Mouse (Mus musculus) heart, embryonic 14.5 days (tissue): ENCODE measurements around the gene Gm13697. TPM values are rescaled to one million over a fixed set of nuclear protein-coding genes. Genes with fewer than 3 reads are reported as not detected.

ENCODE experiments used
- ATAC-seq: fragments of 200-750 bp; cut with Nextera tagmentation; 2 replicates; pipeline ENCODE4 v1.8.0; 2017; ENCODE audit warnings: low read depth, moderate TSS enrichment; ENCODE audit not compliant: insufficient number of reproducible peaks, insufficient read depth, low FRiP score
- H3K27ac ChIP-seq, 2 experiments: fragments of 200-500 bp in 1 of 2; fragments of 300-500 bp in 1 of 2; sonication (generic) in 1 of 2; replicated peaks in 1 of 2; 2 replicates each; pipeline ENCODE4 v1.5.1; 2012 to 2014; ENCODE audit warnings: low read depth in 2 of 2, low read length in 2 of 2, control low read depth in 1 of 2, mild to moderate bottlenecking in 1 of 2, mixed read lengths in 1 of 2; ENCODE audit not compliant: control insufficient read depth in 1 of 2, insufficient read depth in 1 of 2
- H3K27me3 ChIP-seq: fragments of 300-500 bp; sonication (generic); 2 replicates; pipeline ENCODE4 v1.6.1; 2014; ENCODE audit warnings: mild to moderate bottlenecking, low read length, control low read depth; ENCODE audit not compliant: control insufficient read depth, insufficient read depth
- H3K36me3 ChIP-seq: fragments of 300-500 bp; sonication (generic); 2 replicates; pipeline ENCODE4 v1.6.1; 2014; ENCODE audit warnings: mild to moderate bottlenecking, control low read depth, low read length, mixed read lengths; ENCODE audit not compliant: control insufficient read depth, insufficient read depth
- H3K4me1 ChIP-seq, 2 experiments: fragments of 200-500 bp in 1 of 2; fragments of 300-500 bp in 1 of 2; sonication (generic) in 1 of 2; 2 replicates each; pipeline ENCODE4 v1.6.1; 2012 to 2014; ENCODE audit warnings: low read length in 2 of 2, control low read depth in 1 of 2, mixed read lengths in 1 of 2; ENCODE audit not compliant: control insufficient read depth in 2 of 2, insufficient read depth in 2 of 2
- H3K4me2 ChIP-seq: fragments of 300-500 bp; sonication (generic); 2 replicates; pipeline ENCODE4 v1.6.1; 2014; ENCODE audit warnings: mild to moderate bottlenecking, low read length
- H3K4me3 ChIP-seq, 2 experiments: fragments of 200-500 bp in 1 of 2; fragments of 300-500 bp in 1 of 2; sonication (generic) in 1 of 2; 2 replicates each; pipeline ENCODE4 v1.5.1; 2012 to 2014; ENCODE audit warnings: low read length in 2 of 2, mild to moderate bottlenecking in 2 of 2, control low read depth in 1 of 2, low read depth in 1 of 2, moderate library complexity in 1 of 2; ENCODE audit not compliant: control insufficient read depth in 1 of 2, insufficient read depth in 1 of 2
- H3K9ac ChIP-seq: fragments of 300-500 bp; sonication (generic); 2 replicates; pipeline ENCODE4 v1.6.1; 2014; ENCODE audit warnings: mild to moderate bottlenecking, low read length
- H3K9me3 ChIP-seq: fragments of 300-500 bp; sonication (generic); 2 replicates; pipeline ENCODE4 v1.6.1; 2016; ENCODE audit warnings: low read length, control low read depth; ENCODE audit not compliant: control insufficient read depth
- WGBS: fragments of 180-500 bp; shearing (Covaris S2); extraction: QIAGEN DNeasy Blood & Tissue Kit; methylation state at CpG from one replicate; pipeline ENCODE4 v1.1.7; 2014; 5-methylcytosine and 5-hydroxymethylcytosine counted together
- polyA plus RNA-seq: library from polyadenylated mRNA; unstranded; fragments of >200 nt; fragmentation: Nextera tagmentation; extraction: Ambion mirVana; gene quantifications from 2 replicates; pipeline ENCODE4 v1.2.1, GENCODE M21; 2014

The Gm13697 gene
- polyA plus RNA-seq, 1 experiment from 2014 or later: not detected

DNA sequence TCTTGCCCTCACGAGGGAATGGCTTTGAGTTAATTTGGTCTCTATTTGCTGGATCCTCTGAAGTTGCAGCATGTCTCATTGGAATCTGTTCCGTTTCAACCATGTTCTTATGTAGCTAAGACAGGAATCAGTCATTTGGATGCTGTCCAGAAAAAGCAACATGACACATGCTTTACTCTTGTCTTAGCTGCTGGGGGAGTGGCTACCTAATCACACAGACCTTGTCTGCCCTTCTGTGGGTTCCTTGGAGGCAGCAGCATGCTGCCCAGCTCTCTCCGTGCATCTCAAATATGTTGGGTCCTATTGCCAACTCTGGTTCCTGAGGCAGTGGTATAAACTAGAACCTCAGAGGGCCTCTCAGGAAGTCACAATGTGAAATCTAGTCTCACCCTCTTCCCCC, 33.8 kb downstream of the Gm13697 start:
- Histone ChIP-seq H3K9ac (no peak overlapping the region), H3K4me2 (peak overlapping the region; percentile 34), H3K4me3 (no peak overlapping the region), H3K27ac (peak overlapping the region in 1 of 2 experiments; percentile 33; a peak in 1 of 4 replicates), H3K9me3 (no peaks in the 10 kb centered on the region), H3K36me3 (no peaks in the 10 kb centered on the region), H3K4me1 (peaks cover 4 to 13% of the 10 kb centered on the region in 2 experiments; a peak in 3 of 4 replicates), H3K27me3 (no peaks in the 10 kb centered on the region)
- WGBS: 8% methylated on average over 3 of the region's 3 CpGs
- no peak; the same call in 1 of the 2 replicates for ATAC-seq

DNA sequence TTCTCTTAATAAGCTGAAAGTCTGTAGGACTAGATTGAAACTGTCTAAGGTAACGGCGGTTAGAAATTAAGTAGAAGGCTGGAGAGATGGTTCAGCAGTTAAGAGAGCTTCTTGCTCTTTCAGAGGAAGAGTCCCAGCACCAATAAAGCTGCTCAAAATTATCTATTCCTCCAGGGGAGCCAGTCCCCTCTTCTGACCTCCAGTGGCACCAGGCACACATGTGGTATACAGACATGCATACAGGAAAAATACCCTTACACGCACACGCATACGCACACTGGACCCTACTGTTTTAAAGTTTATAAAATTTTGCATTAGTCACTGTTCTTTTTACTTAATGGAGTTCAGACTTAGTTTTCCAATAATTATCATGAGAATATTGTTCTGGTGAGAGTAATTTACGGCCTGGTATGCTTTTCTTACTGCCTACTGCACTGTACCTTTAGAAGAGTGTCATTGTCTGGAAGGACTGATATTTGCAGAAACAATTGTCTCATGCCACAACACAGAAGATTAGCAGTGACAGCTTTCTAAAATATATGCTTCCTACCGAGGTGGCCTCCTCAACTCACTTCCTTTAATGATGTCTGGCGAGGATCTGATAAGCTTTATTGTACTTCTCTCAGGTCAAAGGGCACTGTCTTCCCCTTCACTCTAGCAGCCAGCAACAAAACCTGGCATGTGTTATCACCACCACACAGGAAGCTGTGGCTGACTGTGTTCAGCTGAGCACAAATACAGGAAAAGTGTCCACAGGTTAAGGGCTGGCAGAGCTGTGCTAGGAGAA, 35.2 kb downstream of the Gm13697 start:
- Histone ChIP-seq H3K4me2 (no peak overlapping the region), H3K9me3 (no peaks in the 10 kb centered on the region), H3K4me3 (no peak overlapping the region), H3K27ac (no peak overlapping the region), H3K9ac (no peak overlapping the region), H3K4me1 (peaks cover 4 to 13% of the 10 kb centered on the region in 2 experiments; a peak in 3 of 4 replicates), H3K27me3 (no peaks in the 10 kb centered on the region), H3K36me3 (no peaks in the 10 kb centered on the region)
- 65% methylated on average over 8 of the region's 8 CpGs for WGBS
- ATAC-seq: no peak

DNA sequence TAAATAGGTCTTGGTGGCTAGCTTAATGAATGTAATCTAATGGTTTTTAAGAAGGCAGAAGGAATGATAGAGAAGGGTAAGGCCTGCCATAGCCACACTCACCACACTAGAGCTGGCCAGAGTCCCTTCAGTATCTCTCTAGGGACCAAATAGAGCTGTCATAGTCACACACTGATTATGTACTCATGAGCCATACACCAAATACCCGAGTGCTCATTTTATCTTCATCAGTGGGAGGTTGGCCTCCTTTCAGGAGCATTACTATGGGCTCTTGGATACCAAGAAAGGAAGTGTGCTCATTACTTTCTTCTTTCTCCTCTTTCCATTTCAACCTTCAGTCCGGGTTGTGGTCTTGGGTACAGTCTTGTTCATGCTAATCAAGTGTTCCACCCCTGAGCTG, 37.4 kb downstream of the Gm13697 start:
- Histone ChIP-seq H3K4me1 (peaks cover 4 to 13% of the 10 kb centered on the region in 2 experiments; a peak in 3 of 4 replicates), H3K27me3 (no peaks in the 10 kb centered on the region), H3K9me3 (no peaks in the 10 kb centered on the region), H3K9ac (no peak overlapping the region), H3K4me3 (no peak overlapping the region), H3K27ac (no peak overlapping the region), H3K4me2 (no peak overlapping the region), H3K36me3 (no peaks in the 10 kb centered on the region)
- ATAC-seq: no peak
- WGBS: 60% methylated on average over 2 of the region's 2 CpGs

DNA sequence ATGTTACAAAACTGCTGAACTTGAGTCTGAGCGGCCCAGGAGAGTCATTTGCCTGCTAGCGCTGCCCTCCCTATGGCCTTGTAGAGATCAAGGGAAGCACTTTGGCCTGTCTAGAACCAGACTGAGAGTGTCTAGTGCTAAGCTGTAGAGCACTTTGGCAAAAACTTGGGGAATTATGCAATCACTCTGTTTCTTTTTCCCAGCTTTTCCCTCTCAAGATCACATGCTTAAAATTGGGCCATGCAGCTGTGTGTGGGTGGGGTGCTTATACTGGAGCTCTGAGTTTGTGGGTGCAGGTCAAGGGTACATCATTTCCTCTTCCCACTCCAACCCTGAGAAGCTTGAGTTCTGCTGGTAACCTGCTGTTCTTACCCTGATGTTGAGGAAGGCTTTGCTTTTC, 38.4 kb downstream of the Gm13697 start:
- Histone ChIP-seq H3K27ac (no peak overlapping the region), H3K36me3 (no peaks in the 10 kb centered on the region), H3K4me2 (no peak overlapping the region), H3K4me3 (no peak overlapping the region), H3K27me3 (no peaks in the 10 kb centered on the region), H3K9ac (no peak overlapping the region), H3K4me1 (peaks cover 4 to 12% of the 10 kb centered on the region in 2 experiments; a peak in 3 of 4 replicates), H3K9me3 (no peaks in the 10 kb centered on the region)
- WGBS: 92% methylated on average over 2 of the region's 2 CpGs
- no peak for ATAC-seq

DNA sequence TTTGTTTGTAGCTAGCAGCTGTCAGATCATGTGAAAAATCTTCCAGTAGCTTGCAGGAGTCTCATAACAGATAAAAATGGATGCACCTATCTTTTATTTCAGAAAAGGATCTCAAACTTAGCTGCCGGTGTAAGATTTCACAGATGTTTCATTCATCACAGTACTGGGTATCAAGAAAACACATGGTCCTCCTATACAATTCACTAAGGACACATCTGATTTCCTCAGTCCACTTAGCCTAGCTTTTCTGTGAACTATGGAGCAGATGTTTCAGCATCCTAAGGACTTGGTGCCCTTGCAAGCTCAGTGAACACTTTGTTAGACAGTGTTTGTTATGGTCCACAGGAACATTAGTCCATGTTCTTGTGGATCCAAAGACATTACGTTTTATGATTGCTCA, 38.8 kb downstream of the Gm13697 start:
- WGBS: 89% methylated on average over 2 of the region's 2 CpGs
- no peaks in the 10 kb centered on the region for H3K9me3 ChIP-seq
- no peak overlapping the region for H3K4me3 ChIP-seq
- H3K36me3 ChIP-seq: no peaks in the 10 kb centered on the region
- no peaks in the 10 kb centered on the region for H3K27me3 ChIP-seq
- H3K4me1 ChIP-seq: peaks cover 4 to 8% of the 10 kb centered on the region in 2 experiments; a peak in 3 of 4 replicates
- H3K27ac ChIP-seq: no peak overlapping the region
- H3K9ac ChIP-seq: no peak overlapping the region
- H3K4me2 ChIP-seq: no peak overlapping the region
- no peak for ATAC-seq

DNA sequence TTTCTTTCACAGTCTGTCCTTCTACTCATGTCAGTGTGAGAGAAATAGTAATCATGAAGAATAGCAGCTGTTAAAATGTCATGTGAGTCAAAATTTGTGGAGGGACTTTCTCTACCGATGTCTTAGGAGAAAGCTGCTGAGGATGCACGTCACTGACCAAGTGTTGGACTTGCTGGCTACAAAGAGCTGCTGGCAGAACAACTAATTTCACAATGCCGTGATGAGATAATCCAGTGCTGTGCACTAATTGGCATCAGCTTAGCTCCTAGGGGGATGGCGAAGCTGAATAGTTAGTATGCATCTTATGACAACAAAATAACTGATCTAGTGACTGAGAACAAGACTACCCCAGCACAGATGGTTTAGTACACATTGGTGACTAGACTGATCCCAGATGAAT, 40.7 kb downstream of the Gm13697 start:
- Histone ChIP-seq H3K27ac (no peak overlapping the region), H3K9me3 (no peaks in the 10 kb centered on the region), H3K27me3 (no peaks in the 10 kb centered on the region), H3K4me2 (no peak overlapping the region), H3K9ac (no peak overlapping the region), H3K36me3 (no peaks in the 10 kb centered on the region), H3K4me3 (no peak overlapping the region), H3K4me1 (no peaks in the 10 kb centered on the region)
- ATAC-seq: no peak
- 67% methylated on average over 4 of the region's 4 CpGs for WGBS

DNA sequence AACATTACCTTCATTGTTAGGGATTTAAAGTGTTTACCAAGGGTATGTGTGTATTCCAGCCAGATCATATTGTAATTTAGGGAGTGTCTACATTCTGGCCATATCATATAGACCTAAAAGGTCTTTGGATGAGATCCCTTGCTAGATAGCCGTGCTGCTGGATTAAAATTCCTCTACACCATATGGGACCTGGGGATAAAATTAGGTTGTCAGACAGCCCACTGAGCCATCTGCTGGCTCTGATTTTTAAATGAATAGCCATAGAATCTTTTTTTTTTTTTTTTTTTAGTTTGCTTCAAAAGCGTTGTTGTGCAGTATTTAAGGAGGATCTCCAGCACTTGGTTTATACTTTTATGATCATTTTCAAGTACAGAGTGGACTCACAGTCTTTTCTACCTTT, 48.0 kb downstream of the Gm13697 start:
- 90% methylated on average over 2 of the region's 2 CpGs for WGBS
- Histone ChIP-seq H3K9me3 (no peaks in the 10 kb centered on the region), H3K9ac (no peak overlapping the region), H3K4me3 (no peak overlapping the region), H3K27ac (no peak overlapping the region), H3K4me1 (no peaks in the 10 kb centered on the region), H3K36me3 (no peaks in the 10 kb centered on the region), H3K4me2 (no peak overlapping the region), H3K27me3 (no peaks in the 10 kb centered on the region)
- ATAC-seq: no peak

DNA sequence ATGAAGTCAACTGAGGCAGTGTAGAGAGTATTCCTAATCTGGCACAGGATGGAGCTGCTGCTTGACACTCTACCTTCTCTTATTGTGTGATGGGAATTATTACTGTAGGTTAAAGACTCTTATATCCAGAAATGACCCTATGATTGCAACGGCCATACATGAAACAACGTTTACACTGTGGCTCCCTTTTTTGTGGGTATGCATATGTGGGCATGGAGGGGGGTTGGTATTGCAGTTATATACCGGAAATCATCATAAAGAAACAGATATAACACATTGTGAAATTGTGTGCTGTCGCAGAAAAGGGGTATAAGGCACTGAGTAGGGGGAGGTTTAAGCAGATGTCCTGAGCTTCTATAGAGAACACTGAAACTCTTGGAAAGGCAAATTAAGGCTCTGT, 51.5 kb downstream of the Gm13697 start:
- Histone ChIP-seq H3K27ac (no peak overlapping the region), H3K36me3 (no peaks in the 10 kb centered on the region), H3K4me1 (no peaks in the 10 kb centered on the region), H3K9me3 (no peaks in the 10 kb centered on the region), H3K9ac (no peak overlapping the region), H3K4me3 (no peak overlapping the region), H3K4me2 (no peak overlapping the region), H3K27me3 (no peaks in the 10 kb centered on the region)
- ATAC-seq: no peak
- WGBS: 82% methylated on average over 4 of the region's 4 CpGs
